16 mouse cellular contexts compared by ENCODE assay signal in genomic region chr8:73626798-73627197, GRCm38 (mm10).
"Had no signal": no experiment of that assay in that cellular context is flagged by ENCODE, and none has a peak within 500 bp of the region (broad histone marks: within the 10 kb centered on the region; RNA-seq: fewer than 3 reads in every experiment).

No protein-coding gene starts in this region.

- H3K27ac ChIP-seq: midbrain, embryonic 10.5 days; midbrain, embryonic 12.5 days; neural tube, embryonic 13.5 days; neural tube, embryonic 15.5 days; stomach, embryonic 15.5 days; stomach, postnatal 0 days had no signal

- DNase-seq: lung, adult 18-20 months; lung, embryonic 14.5 days; lung, postnatal 10 days; lung, postnatal 4 days; midbrain, embryonic 14.5 days; thymus, adult 18-20 months; thymus, postnatal 14 days; thymus, postnatal 36 days had no signal

- H3K4me3 ChIP-seq: midbrain, embryonic 10.5 days; midbrain, embryonic 12.5 days; myocyte; neural tube, embryonic 13.5 days; neural tube, embryonic 15.5 days; stomach, embryonic 15.5 days had no signal

- ATAC-seq: midbrain, embryonic 16.5 days had no signal
